Mouse (Mus musculus): ENCODE results near the gene Akr1a1.
"Not testable (repeated sequence)": the region's sequence is repeated elsewhere in the genome, so short reads cannot be mapped to it uniquely, and the experiment has no call there.

The Akr1a1 gene

GRCm38 (mm10) chr4:116650924-116651796 is at the start of gene Akr1a1:
Akr1a1 (minus strand) TSS chr4:116651680.
- DNase-seq (ENCODE audit: low read depth, low spot score): peak; percentile 90

- DNase-seq (ENCODE audit: low read depth, low spot score): no peak
Measured at GRCm38 (mm10) chr4:116700964-116701363, 49.5 kb upstream of the Akr1a1 start.

- no peak for DNase-seq (ENCODE audit: low read depth, low spot score)
Measured at GRCm38 (mm10) chr4:116698693-116699342, 47.3 kb upstream of the Akr1a1 start.

GRCm38 (mm10) chr4:116693785-116694184 is 42.3 kb upstream of the Akr1a1 start:
- no peak for DNase-seq (ENCODE audit: low read depth, low spot score)

GRCm38 (mm10) chr4:116692146-116692545 is 40.7 kb upstream of the Akr1a1 start:
- DNase-seq (ENCODE audit: low read depth, low spot score): no peak

- DNase-seq (ENCODE audit: low read depth, low spot score): no peak
Measured at GRCm38 (mm10) chr4:116689309-116689876, 37.9 kb upstream of the Akr1a1 start.

GRCm38 (mm10) chr4:116687041-116687440 is 35.6 kb upstream of the Akr1a1 start:
- DNase-seq (ENCODE audit: low read depth, low spot score): no peak

- DNase-seq (ENCODE audit: low read depth, low spot score): peak; percentile 94
Measured at GRCm38 (mm10) chr4:116685402-116686061, 34.1 kb upstream of the Akr1a1 start, which contains the start of gene Prdx1. Prdx1 (plus strand) TSS chr4:116685544.

- DNase-seq (ENCODE audit: low read depth, low spot score): no peak
Measured at GRCm38 (mm10) chr4:116684665-116685064, 33.2 kb upstream of the Akr1a1 start.

- no peak for DNase-seq (ENCODE audit: low read depth, low spot score)
Measured at GRCm38 (mm10) chr4:116683957-116684356, 32.5 kb upstream of the Akr1a1 start.

GRCm38 (mm10) chr4:116680521-116680920 is 29.0 kb upstream of the Akr1a1 start:
- DNase-seq (ENCODE audit: low read depth, low spot score): not testable (repeated sequence)

GRCm38 (mm10) chr4:116679141-116679540 is 27.7 kb upstream of the Akr1a1 start:
- no peak for DNase-seq (ENCODE audit: low read depth, low spot score)

- DNase-seq (ENCODE audit: low read depth, low spot score): no peak
Measured at GRCm38 (mm10) chr4:116677808-116678207, 26.3 kb upstream of the Akr1a1 start.

GRCm38 (mm10) chr4:116676027-116676426 is 24.5 kb upstream of the Akr1a1 start:
- DNase-seq (ENCODE audit: low read depth, low spot score): no peak

- not testable (repeated sequence) for DNase-seq (ENCODE audit: low read depth, low spot score)
Measured at GRCm38 (mm10) chr4:116674761-116675160, 23.3 kb upstream of the Akr1a1 start.

- no peak for DNase-seq (ENCODE audit: low read depth, low spot score)
Measured at GRCm38 (mm10) chr4:116672785-116673184, 21.3 kb upstream of the Akr1a1 start.

- no peak for DNase-seq (ENCODE audit: low read depth, low spot score)
Measured at GRCm38 (mm10) chr4:116669291-116669690, 17.8 kb upstream of the Akr1a1 start.

GRCm38 (mm10) chr4:116668145-116668544 is 16.7 kb upstream of the Akr1a1 start:
- DNase-seq (ENCODE audit: low read depth, low spot score): no peak

GRCm38 (mm10) chr4:116666625-116667024 is 15.1 kb upstream of the Akr1a1 start:
- DNase-seq (ENCODE audit: low read depth, low spot score): no peak

GRCm38 (mm10) chr4:116661998-116662397 is 10.5 kb upstream of the Akr1a1 start:
- DNase-seq (ENCODE audit: low read depth, low spot score): no peak

- DNase-seq (ENCODE audit: low read depth, low spot score): no peak
Measured at GRCm38 (mm10) chr4:116660829-116661228, 9.3 kb upstream of the Akr1a1 start.

GRCm38 (mm10) chr4:116659916-116660315 is 8.4 kb upstream of the Akr1a1 start:
- DNase-seq (ENCODE audit: low read depth, low spot score): not testable (repeated sequence)
